Mouse (Mus musculus) lung, adult 2 months (tissue): Measurements from ENCODE around the gene AY358078.

Experiments used
- CTCF ChIP-seq: fragments of 200-500 bp; IDR thresholded peaks from 2 replicates; pipeline ENCODE4 v1.5.1; 2011; ENCODE audit warnings: mild to moderate bottlenecking, low read length, control low read depth; ENCODE audit not compliant: insufficient read depth
- POLR2A ChIP-seq: fragments of 200-500 bp; IDR thresholded peaks from 2 replicates; pipeline ENCODE4 v1.6.1; 2011; ENCODE audit warnings: low read depth, mild to moderate bottlenecking, control low read depth, low read length, borderline replicate concordance; ENCODE audit errors: extremely low read depth

GRCm38 (mm10) chr14:51777791-51778190 lies 22.1 kb upstream of the AY358078 start:
- TF ChIP-seq POLR2A = no peak
- TF ChIP-seq CTCF = no peak
